Mouse (Mus musculus) thymus, postnatal 10 days (tissue): ENCODE data around the gene Prodh2.
"Not testable (repeated sequence)": the region's sequence is repeated elsewhere in the genome, so short reads cannot be mapped to it uniquely, and the experiment has no call there.

Experiments
- DNase-seq, 2 experiments: peaks; one replicate each; pipeline ENCODE4 v3.0.0; 2021; ENCODE audit warnings: low spot score in 2 of 2

The Prodh2 gene

DNA sequence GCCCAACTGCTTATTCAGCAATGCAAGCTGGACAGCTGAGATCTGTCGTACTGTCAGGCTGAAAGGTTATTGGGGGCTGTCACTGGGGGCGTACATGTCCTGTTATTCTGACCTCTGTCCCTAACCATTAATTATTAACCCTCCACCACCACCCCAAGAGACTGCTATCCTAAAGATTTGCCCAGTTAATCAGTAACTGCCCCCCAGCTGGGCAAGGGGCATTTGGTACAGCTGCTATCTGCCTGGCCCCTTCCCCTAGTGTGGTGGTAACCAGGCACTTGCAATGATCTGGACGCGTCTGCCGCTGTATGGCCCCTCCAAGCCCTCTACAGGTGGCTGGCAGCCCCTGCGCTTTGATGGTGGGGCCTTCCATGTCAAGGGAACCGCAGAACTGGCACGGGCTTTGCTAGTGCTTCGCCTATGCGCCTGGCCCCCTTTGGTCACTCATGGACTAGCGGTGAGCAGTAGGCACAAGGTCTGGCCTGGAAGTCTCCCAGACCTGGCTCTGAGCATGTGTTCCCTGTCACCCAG, at the start of gene Prodh2:
Gene Prodh2 (plus strand): TSS at position 222 of the 531 bp plus-strand sequence.
- no peak for DNase-seq

DNA sequence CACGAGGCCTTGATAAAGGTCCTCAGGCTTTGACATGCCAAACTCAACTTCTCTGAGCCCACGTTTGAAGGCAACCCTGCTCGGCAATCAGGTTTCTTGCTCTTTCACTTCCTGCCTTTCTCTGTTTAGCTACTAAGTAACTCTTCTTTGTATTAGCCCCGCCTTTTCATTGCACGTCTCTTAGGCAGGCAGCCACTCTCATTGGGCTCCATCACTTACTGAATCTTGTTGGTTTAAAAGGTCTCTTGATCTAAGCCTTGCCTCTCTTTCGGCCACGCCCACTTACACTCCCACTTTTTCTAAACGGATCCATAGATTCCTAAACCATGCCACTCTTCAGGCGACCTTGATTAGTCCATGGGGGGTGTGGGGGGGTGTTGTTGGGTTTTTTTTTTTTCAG, 49.7 kb upstream of the Prodh2 start:
- DNase-seq = no peak

DNA sequence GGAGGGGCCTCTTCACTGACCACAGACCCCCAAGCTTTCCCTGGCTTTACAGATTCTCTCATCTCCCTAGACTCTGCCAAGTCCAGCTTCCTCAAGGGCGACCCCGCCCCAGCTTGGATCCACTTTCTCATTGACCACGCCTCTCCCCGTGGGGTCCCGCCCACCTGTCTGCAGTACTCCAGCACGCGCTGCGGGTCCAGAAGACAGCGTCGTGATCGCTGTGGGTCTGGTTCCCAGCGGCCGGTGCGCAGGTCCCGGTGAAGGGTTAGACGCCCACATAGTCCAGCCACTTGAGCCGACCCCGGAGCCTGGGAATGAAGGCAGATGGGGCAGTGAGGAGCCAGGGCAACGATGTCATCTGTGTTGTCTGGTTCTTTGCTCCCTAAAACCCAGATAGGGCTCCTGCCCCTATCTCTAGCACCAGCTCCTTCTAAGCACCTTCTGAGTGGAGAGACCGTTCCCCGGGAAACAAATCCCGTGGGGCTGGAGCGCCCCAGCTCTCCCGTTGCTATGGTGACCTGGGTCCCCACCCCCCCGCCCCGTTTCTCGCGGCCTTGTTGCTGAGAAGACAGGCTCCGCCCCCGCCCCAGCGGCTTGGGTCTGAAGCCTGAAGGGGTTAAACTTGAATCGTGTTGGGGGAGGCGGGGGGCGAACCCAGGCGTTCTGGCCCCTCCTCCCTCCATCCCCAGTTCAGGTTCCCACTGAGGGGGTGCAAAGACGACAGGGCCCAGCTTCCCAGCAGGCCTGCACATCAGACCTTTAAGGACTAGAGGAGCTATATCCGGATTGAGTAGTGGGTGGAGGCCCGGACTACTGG, 49.1 kb upstream of the Prodh2 start:
- no peak for DNase-seq

DNA sequence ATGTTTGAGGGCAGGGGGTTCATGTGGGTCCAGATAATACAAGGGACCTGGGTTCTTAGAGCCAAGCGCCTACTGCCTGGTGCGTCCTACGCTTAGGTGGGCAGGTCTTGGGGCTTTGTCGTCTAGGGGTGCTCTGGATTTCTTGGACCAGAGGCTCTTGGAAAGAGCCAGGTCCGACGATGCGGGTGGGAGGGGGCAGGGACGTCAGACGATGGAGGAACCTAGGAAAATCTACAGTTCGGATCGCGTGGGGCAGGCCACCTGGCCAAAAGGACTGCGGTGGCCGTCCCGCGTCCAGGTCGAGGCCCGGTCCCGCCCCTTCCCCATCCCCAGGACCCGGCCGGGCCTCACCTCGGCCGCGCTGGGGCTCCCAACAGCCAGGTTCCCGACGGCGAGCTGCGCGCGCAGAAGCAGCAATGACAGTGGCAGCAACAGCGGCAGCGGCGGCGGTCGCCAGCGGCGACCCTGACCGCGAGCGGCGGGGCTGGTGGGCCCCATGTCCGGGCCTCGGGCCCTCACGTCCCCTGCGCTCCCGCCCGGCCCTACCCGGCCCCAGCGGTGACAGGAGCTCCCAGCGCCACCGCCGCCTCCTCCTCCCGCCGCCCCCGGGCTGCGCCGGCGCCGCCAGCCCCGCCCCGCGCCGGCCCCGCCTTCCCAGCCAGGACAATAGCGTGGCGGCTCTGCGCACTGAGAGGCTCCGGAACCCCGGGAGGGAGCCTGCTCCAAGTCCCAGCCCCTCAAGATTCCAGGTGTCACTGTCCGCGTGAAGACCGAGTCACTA, 48.3 kb upstream of the Prodh2 start, which contains the start of gene Aplp1:
Gene Aplp1 (minus strand): TSS at position 565 of the 781 bp plus-strand sequence.
- DNase-seq = peak in 1 of 2 experiments; percentile 35

DNA sequence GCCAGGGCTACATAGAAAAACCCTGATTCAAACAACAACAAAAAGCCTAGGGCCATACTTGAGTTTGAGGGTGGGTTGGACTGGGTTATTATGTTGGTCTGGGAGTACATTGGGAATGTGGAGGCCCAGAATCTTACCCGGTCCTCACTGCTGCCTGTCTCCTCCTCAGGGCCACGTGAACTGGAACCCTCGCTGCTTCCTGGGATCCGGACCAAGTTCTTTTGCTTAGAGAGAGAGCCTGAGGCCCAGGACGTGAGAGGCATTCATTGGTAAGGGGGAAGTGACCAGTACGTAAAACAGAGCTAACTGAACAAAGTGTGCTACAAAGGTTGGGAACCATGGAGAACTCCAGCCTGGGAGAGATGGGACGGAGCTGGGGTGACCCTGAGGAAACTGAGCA, 43.2 kb upstream of the Prodh2 start:
- no peak for DNase-seq

DNA sequence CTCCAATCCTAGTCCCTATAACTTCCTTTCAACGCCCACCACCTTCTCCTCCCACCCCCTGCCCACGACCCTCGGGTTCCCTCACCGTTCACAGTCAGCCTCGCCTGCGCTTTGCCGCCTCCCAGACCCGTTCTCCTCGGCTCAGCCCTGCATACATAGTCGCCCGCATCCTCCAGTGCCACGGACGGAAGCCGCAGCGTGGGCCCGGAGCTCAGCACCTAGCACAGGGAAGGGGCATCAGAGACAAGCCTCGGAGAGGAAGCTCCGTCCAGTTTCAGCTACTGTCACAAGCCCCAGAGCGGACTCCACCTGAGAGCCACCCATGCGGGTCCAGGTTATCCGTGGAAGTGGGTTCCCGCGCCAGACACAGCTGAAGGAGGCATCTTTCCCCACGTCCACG, 40.1 kb upstream of the Prodh2 start:
- DNase-seq = no peak

DNA sequence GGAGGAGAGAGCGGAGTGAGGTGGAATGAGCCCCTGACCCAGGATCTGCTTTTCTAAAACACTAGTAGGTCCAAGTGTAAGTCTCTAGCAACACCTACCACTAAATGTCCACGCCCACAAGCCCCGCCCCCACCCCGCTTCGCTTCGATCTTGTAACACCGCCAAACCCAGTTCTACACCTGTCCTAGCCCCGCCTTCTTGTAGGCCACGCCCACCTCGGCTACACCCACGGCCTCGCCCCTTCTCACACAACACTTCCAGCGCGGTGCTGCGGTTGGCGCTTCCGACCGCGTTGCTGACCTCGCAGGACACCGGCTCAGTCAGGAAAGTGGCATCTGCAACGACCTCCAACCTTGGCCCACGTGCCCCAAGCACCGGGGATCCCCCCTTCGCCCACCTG, 39.7 kb upstream of the Prodh2 start:
- no peak for DNase-seq

DNA sequence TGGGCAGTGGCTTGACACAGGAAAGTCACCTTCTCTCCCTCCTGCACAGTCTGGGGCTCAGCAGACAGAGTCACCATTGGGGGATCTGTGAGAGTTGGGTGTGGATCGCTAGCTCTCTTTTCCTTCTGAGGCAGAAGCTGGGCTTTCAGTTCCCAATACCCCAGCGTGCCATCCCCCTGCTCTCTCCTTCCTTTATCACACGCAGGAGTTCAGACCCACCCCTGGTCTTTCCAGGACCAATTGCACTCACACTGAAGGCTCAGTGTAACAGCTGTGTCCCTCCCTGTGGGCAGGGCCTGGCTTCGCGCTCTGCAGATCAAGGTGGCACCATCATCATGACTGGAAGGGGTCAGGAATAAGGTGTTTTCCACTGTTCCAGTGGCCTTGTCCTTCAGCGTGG, 39.2 kb upstream of the Prodh2 start:
- no peak for DNase-seq

DNA sequence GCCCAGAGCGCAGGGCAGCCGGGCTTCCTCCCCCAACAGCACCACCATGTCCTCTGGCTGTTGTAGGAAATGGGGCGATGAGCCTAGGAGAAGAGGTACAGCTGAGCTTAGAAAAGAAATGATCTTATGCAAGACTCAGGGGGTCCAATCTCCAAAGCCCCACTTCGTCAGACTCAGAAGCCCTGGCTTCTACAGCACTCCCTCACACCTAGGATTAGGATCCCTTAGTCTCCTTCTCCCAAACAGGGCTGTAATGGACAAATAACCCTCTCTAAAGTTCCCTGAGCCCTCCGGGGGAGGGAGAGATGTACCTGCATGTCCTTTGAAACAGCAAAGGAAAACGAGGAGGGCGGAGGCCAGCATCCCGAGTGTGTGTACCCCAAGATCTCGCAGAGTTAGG, 36.9 kb upstream of the Prodh2 start:
- DNase-seq = no peak

DNA sequence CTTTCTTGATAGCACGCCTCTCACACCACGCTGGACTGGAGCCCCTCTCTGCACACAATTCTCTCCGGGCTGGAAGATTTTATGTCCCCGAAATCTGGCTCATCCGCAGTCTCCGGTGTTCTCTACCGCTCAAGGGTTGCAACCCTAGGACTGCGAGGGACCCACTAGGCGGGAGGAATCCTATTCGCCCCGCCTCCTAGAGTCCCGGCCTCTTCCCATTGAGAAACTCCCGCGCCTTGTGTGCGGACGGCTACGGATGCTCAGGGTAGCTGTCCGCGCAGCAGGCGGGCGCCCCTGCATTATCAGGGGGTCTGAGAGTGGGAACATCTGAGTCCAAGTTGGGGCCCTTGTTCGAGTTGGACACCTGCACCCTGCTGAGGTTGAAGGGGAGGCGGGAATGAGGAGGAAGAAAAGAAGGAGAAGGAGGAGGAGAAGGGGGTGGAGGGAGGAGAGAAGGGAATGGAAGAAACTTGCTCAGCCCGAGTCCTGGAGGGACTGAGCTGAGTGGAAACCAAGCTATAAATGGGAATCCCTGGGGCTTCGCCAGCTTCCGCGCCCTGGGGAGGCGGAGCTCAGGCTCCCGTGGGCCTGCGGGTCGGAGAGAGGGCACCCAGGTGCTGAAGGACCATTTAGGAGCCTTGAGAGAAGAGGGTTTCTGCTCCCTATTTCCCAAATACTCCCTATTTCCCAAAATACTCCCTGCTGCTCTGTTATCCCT, 36.4 kb upstream of the Prodh2 start:
- no peak for DNase-seq

DNA sequence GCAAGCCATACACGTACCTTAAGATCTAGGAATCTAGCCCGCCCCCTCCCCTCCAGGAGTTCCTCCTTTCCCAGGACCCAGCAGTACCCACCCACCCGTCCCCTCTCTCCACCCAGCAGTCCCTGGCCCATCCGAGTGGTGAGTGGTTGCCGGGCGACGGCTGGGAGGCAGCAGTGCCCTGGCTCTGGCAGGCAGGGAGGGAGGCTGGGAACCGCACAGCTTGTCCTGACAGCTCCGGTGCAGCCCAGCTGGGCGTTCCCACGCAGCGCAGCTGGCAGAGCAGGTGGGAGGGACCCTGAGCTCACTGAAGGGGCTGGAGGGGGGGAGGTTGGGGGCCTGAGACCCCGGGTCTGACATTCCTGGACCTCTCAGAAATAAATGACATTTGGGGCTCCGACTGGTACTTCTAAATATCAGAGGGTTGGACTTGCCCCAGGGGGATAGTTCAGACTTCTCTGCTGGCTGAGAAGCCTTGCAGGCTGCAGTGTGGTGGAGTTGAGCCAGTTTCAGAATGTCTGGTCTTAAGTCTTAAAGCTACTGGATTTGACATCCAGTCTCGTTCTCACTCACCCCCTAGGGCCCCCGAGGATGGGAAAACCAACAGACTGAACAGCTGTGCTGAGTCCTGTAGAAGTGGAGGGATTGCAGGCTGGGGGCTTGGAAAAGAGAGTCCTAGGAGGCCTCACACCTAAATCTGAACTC, 35.6 kb upstream of the Prodh2 start, which contains the start of the genes Kirrel2 and Nphs1:
Gene Kirrel2 (minus strand): TSS at position 62 of the 702 bp plus-strand sequence.
Gene Nphs1 (plus strand): TSS at position 687 of the 702 bp plus-strand sequence.
- no peak for DNase-seq

DNA sequence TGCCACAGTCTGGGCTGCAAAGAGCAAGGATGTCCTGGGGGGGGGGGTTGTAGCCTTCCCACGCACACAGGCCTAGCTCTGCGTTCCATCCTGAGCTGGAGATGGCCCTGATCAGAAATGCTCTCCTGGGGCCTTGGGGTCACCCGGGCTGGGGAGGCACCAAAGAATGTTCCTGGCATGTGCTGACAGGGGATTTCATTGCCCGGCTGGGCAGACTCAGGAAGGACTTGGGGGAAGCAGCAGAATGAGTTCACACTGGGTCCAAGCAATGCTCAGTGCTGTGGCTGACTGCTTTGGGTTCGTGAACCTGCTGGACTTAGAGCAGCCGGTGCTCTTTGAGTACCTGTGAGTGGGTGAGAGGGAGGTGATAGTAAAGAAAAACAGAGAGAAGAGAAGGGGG, 33.9 kb upstream of the Prodh2 start:
- DNase-seq = no peak

DNA sequence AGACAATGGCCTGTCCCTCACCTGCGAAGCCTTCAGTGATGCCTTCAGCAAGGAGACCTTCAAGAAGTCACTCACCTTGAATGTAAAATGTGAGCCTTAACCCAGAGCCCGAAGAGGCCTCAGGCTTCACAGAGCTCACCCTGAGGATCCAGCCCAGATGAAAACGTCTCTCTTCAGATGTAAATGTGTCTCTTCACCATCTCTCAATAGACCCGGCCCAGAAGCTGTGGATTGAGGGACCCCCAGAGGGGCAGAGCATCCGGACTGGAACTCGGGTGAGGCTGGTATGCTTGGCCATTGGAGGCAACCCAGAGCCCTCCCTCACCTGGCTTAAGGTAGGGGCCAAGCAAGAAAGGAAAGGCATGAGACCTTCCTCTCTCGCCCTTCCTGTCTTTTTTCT, 29.9 kb upstream of the Prodh2 start:
- DNase-seq = no peak

DNA sequence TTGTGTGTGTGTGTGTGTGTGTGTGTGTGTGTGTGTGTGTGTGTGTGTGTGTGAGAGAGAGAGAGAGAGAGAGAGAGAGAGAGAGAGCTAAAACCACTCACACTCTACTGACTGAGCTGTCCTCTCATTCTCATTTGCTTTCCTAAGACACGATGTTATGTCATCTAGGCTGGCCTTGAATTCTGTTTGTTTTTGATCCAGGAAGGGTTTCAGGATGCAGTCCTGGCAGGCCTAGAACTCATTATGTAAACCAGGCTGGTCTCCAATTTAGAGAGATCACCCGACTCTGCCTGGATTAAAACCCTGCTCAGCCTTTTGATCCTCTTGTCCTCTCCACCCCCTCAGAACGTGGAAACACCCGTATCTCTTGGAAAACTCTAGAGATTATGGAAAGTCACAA, 29.4 kb upstream of the Prodh2 start:
- DNase-seq = no peak

DNA sequence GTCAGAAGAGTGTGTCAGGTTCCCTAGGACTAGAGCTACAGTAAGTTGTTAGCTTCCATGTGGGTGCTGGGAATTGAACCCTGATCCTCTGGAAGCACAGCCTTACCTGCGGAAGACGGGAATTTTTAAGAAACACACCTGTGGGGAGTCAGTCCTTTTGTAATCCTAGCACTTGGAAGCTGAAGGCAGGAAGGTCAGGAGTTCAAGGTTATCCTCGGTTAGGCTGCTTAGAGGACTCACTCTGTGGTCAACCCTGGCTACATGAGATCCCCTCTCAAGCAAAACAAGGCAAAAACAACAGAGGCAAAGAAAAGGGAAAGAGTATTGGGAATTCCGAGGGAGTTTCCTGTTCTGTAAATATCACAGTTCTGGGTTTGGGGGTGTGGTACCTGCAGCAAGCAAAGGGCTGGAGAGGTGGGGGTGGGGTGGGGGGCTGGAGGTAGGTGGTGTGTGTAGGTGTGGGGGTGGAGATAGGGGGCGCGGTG, 28.6 kb upstream of the Prodh2 start:
- no peak for DNase-seq

DNA sequence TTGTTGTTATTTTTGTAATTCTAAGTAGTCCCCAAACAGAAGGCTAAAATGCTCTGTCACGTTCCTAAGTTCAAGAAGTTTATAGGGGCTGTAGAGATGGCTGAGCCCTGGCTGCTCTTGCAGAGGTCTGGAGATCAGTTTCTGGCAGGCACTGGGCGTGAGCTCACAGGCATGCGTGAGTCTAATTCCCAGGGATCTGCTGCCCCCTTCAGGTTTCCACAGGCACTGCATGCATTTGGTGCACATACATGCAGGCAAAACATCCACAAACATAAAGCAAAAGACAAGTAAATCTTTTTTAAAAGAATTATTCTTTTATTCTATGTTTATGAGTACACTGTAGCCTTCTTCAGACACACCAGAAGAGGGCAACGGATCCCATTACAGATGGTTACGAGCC, 21.0 kb upstream of the Prodh2 start:
- peak in 1 of 2 experiments; percentile 59 for DNase-seq

DNA sequence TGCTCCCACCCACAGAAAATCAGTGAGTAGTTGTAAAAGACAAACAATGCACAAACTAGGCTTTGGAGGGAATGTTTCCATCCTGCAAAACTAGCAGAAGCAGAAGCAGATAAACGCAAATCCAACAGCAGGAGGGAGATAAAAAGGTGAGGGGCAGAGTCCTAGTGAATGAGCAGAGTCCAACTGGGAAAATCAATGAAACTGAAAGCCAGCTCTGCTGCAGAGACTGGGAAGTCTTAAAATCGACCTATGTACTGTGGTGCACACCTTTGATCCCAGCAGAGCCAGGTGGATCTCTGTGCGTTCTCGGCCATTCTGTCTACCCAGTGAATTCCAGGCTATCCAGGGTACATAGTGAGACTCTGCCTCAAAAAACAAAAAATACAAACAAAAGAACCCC, 18.4 kb upstream of the Prodh2 start:
- DNase-seq = no peak

DNA sequence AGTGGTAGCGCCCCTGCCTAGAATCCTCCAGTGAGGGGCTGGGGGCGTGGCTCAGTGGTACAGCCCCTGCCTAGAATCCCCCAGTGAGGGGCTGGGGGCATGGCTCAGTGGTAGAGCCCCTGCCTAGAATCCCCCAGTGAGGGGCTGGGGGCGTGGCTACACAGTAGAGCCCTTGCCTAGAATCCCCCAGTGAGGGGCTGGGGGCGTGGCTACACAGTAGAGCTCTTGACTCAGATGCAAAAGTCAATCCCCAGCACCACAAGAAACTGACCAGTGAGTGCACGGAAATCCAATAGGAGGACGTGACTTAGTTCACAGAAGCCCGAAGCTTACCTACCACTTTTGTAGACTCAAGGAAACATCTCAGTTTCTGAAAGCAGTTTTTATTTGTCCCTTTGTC, 17.3 kb upstream of the Prodh2 start:
- not testable (repeated sequence) for DNase-seq

DNA sequence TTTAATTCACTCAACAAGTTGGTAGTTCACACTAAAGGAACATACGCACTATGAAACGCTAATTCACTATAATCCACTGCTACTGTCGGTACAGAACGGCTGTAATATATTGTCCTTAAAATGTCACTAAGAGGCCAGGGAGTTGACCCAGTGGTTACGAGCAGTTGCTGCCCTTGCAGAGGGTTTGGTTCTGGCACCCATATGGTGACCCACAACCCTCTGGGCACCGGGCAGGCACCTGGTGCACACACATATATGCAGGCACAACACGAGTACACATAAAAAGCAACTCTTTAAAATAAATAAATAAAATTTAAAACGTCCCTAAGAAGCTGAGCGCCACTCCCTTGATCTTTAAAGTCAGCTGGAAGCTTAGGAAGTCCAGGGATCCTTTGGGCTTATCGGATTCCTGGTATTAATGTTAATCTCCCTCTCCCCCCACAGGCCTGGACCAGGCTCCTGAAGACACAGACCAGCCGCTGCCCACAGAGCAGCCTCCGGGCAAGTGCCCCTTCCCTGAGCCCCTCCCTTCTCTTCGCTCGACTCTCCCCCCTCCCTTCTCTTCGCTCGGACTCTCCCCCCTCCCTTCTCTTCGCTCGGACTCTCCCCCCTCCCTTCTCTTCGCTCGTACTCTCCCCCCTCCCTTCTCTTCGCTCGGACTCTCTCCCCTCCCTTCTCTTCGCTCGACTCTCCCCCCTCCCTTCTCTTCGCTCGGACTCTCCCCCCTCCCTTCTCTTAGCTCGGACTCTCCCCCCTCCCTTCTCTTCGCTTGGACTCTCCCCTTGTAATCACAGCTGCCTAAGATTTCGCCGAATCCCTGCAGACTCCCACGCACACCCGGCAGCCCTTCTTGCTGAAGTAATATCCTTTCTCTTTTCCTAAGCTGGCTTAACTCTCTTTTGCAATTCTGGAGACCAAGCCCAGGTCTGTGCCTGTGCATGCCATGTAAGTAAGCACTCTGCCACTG, 15.7 kb upstream of the Prodh2 start:
- DNase-seq = no peak

DNA sequence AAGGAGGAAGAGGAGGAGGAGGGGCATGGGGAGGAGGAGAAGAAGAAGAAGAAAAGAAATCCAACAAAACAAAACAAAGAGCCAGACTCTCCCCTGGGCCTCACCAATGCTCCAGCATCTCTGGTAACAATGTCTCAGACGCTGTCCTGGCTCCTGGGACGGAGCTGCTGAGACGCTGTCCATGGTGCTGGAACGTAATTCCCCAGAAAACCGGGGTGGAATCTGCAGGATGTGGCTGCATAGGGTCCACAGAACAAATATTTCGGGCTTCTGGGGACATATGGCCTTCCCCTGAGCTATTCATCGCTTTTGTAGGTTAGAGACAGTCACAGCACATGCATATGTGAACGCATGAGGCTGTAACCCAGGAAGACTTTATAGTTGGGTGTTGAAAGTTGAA, 9.2 kb upstream of the Prodh2 start:
- no peak for DNase-seq
